Mouse (Mus musculus) heart, adult 2 months (tissue): ENCODE measurements around the gene Mcmbp. TPM values are rescaled to one million over a fixed set of nuclear protein-coding genes. Genes with fewer than 3 reads are reported as not detected.
A peak's percentile ranks its signal among the peaks of the same experiment; 100 is the strongest.

Experiments used
- DNase-seq, 2 experiments: peaks; one replicate each; pipeline ENCODE4 v3.0.0; 2021
- H3K27ac ChIP-seq: fragments of 200-600 bp; 2 replicates; pipeline ENCODE4 v1.8.1; 2022
- H3K27me3 ChIP-seq: fragments of 200-500 bp; 2 replicates; pipeline ENCODE4 v1.6.1; 2012; ENCODE audit warnings: mild to moderate bottlenecking, low read length, inconsistent platforms, mixed read lengths; ENCODE audit not compliant: control insufficient read depth, insufficient read depth
- H3K36me3 ChIP-seq: fragments of 200-500 bp; 2 replicates; pipeline ENCODE4 v1.6.1; 2012; ENCODE audit warnings: low read length, inconsistent platforms; ENCODE audit not compliant: control insufficient read depth, insufficient read depth
- H3K4me1 ChIP-seq: fragments of 200-500 bp; 2 replicates; pipeline ENCODE4 v1.6.1; 2011; ENCODE audit warnings: low read length; ENCODE audit not compliant: control insufficient read depth, insufficient read depth
- H3K4me3 ChIP-seq: fragments of 200-600 bp; 2 replicates; pipeline ENCODE4 v1.8.1; 2022
- H3K79me2 ChIP-seq: fragments of 200-500 bp; replicated peaks from 2 replicates; pipeline ENCODE4 v1.6.1; 2012; ENCODE audit warnings: mild to moderate bottlenecking, inconsistent platforms, low read length, moderate library complexity, mixed read lengths; ENCODE audit not compliant: control insufficient read depth, insufficient read depth
- H3K9ac ChIP-seq: fragments of 200-500 bp; 2 replicates; pipeline ENCODE4 v1.6.1; 2012; ENCODE audit warnings: low read depth, mild to moderate bottlenecking, control low read depth, inconsistent platforms, low read length, mixed read lengths
- CTCF ChIP-seq: fragments of 200-600 bp; IDR thresholded peaks from 2 replicates; pipeline ENCODE4 v1.8.1; 2022; ENCODE audit warnings: antibody characterized with exemption, mild to moderate bottlenecking, moderate library complexity
- EP300 ChIP-seq: fragments of 200-500 bp; IDR thresholded peaks from 2 replicates; pipeline ENCODE4 v1.6.1; 2011; ENCODE audit warnings: low read depth, low read length, control low read depth; ENCODE audit not compliant: insufficient read depth
- POLR2A ChIP-seq: fragments of 200-500 bp; IDR thresholded peaks from 2 replicates; pipeline ENCODE4 v1.6.1; 2011; ENCODE audit warnings: mild to moderate bottlenecking, low read depth, low read length, control low read depth; ENCODE audit not compliant: insufficient read depth
- WGBS: fragments of 180-500 bp; shearing (Covaris S2); methylation state at CpG from one replicate; pipeline ENCODE4 v1.1.7; 2018; 5-methylcytosine and 5-hydroxymethylcytosine counted together
- intact Hi-C: fragments of 180-260 bp; cut with DNase I; formaldehyde crosslinking; loops from one replicate; pipeline ENCODE4 v1.15.1; 2025
- polyA plus RNA-seq: library from polyadenylated mRNA; depleted of rRNA; stranded (reverse); fragments of >200 nt; gene quantifications from 2 replicates; pipeline ENCODE4 v1.2.3, GENCODE M21; 2012
- total RNA-seq, 2 experiments: library from RNA; stranded (reverse); gene quantifications; 2 replicates each; pipeline ENCODE4 v1.2.3; 2021

Gene Mcmbp
- total and polyA plus RNA-seq, 3 experiments = 14.0 to 25.2 (median 23.7) TPM

DNA sequence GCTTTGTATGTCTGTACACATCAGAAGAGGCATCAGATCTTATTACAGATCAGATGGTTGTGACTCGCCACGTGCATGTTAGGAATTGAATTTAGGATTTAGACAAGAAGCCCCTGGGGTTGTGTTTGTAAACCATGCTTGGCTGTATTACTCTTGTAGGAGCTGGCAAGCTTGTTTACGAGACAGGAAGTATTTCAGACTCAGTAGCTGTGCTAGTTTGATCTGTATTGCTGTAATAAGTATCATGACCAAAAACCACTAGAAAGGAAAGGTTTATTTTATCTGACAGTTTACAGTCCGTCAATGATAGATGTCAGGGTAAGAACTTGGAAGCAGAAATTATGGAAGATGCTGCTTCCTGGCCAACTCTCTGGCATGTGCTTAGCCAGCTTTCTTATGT, 18.7 kb upstream of the Mcmbp start:
- H3K4me1 ChIP-seq = no peaks in the 10 kb centered on the region
- no peak for DNase-seq
- 89% methylated on average over 4 of the region's 4 CpGs for WGBS
- peaks cover 2% of the 10 kb centered on the region for H3K36me3 ChIP-seq
- H3K4me3 ChIP-seq = no peak overlapping the region
- no peak for TF ChIP-seq CTCF
- no peak for TF ChIP-seq POLR2A
- TF ChIP-seq EP300 = no peak
- no peak overlapping the region for H3K27ac ChIP-seq
- H3K27me3 ChIP-seq = no peaks in the 10 kb centered on the region
- intact Hi-C loops = no loop called here
- no peaks in the 10 kb centered on the region for H3K79me2 ChIP-seq
- no peak overlapping the region for H3K9ac ChIP-seq

- WGBS = 97% methylated on average over 1 of the region's 1 CpGs
- H3K4me3 ChIP-seq = no peak overlapping the region
- H3K27ac ChIP-seq = no peak overlapping the region
- H3K4me1 ChIP-seq = no peaks in the 10 kb centered on the region
- DNase-seq = no peak
- intact Hi-C loops = no loop called here
- TF ChIP-seq CTCF (no peak), EP300 (no peak), POLR2A (no peak)
- H3K36me3 ChIP-seq = peaks cover 2% of the 10 kb centered on the region; the same call in 1 of the 2 replicates
- H3K27me3 ChIP-seq = no peaks in the 10 kb centered on the region
- no peak overlapping the region for H3K9ac ChIP-seq
- no peaks in the 10 kb centered on the region; the same call in 1 of the 2 replicates for H3K79me2 ChIP-seq
Observed at GRCm38 (mm10) chr7:128755396-128755795, 15.1 kb upstream of the Mcmbp start.

- H3K79me2 ChIP-seq = peaks cover 5% of the 10 kb centered on the region
- H3K4me1 ChIP-seq = peaks cover 12% of the 10 kb centered on the region
- H3K27ac ChIP-seq = no peak overlapping the region
- peaks cover 4% of the 10 kb centered on the region; the same call in 1 of the 2 replicates for H3K36me3 ChIP-seq
- no peaks in the 10 kb centered on the region for H3K27me3 ChIP-seq
- no peak overlapping the region for H3K4me3 ChIP-seq
- no peak for DNase-seq
- H3K9ac ChIP-seq = no peak overlapping the region
- TF ChIP-seq POLR2A (no peak), CTCF (no peak), EP300 (no peak)
- WGBS = 86% methylated on average over 4 of the region's 4 CpGs
- intact Hi-C loops = no loop called here
Observed at GRCm38 (mm10) chr7:128752012-128752411, 11.7 kb upstream of the Mcmbp start.

GRCm38 (mm10) chr7:128750296-128750695, 10.0 kb upstream of the Mcmbp start:
- Histone ChIP-seq H3K27me3 (no peaks in the 10 kb centered on the region), H3K27ac (no peak overlapping the region), H3K79me2 (peaks cover 8% of the 10 kb centered on the region), H3K4me3 (no peak overlapping the region), H3K36me3 (peaks cover 4% of the 10 kb centered on the region), H3K4me1 (peaks cover 17% of the 10 kb centered on the region), H3K9ac (no peak overlapping the region)
- intact Hi-C loops = no loop called here
- WGBS = 71% methylated on average over 9 of the region's 9 CpGs
- DNase-seq = no peak
- TF ChIP-seq CTCF = no peak
- TF ChIP-seq POLR2A = no peak
- TF ChIP-seq EP300 = no peak

- Histone ChIP-seq H3K4me3 (no peak overlapping the region), H3K27me3 (no peaks in the 10 kb centered on the region), H3K79me2 (peaks cover 10% of the 10 kb centered on the region), H3K27ac (peak overlapping the region; percentile 47), H3K36me3 (peaks cover 4% of the 10 kb centered on the region), H3K9ac (no peak overlapping the region), H3K4me1 (peaks cover 17% of the 10 kb centered on the region)
- intact Hi-C loops = no loop called here
- peak; percentile 75 to 85 for DNase-seq
- TF ChIP-seq EP300 (peak; percentile 88; the same call in 1 of the 2 replicates), CTCF (no peak), POLR2A (no peak)
- 13% methylated on average over 3 of the region's 3 CpGs for WGBS
Observed at GRCm38 (mm10) chr7:128748758-128749157, 8.5 kb upstream of the Mcmbp start.

DNA sequence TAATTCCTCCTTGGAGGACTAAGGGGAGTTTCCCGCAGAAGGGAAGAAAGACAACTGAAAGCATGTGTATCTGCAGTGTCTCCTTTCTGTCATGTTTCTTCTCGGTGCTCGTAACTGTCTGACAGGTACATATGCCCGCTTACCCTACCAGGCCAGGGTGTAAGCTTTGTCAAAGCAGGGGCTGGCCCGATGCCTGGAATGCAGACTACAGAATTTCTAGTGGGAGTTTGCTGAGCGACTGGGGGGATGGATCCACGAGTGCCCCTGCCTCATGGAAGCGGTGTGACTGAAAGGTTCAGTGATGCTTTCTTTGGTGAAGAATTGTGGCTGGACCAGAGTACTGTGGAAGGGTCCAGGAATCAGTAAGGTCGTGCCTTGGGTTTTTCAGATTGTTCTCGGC, 5.9 kb upstream of the Mcmbp start:
- TF ChIP-seq POLR2A (no peak), EP300 (no peak), CTCF (no peak)
- WGBS = 59% methylated on average over 10 of the region's 10 CpGs
- Histone ChIP-seq H3K36me3 (peaks cover 4% of the 10 kb centered on the region), H3K4me3 (no peak overlapping the region), H3K27ac (no peak overlapping the region), H3K27me3 (no peaks in the 10 kb centered on the region), H3K9ac (no peak overlapping the region), H3K79me2 (peaks cover 10% of the 10 kb centered on the region), H3K4me1 (peaks cover 17% of the 10 kb centered on the region)
- DNase-seq = no peak
- intact Hi-C loops = no loop called here
